ENCODE assay signal across 9 mouse cellular contexts in the genomic region with DNA sequence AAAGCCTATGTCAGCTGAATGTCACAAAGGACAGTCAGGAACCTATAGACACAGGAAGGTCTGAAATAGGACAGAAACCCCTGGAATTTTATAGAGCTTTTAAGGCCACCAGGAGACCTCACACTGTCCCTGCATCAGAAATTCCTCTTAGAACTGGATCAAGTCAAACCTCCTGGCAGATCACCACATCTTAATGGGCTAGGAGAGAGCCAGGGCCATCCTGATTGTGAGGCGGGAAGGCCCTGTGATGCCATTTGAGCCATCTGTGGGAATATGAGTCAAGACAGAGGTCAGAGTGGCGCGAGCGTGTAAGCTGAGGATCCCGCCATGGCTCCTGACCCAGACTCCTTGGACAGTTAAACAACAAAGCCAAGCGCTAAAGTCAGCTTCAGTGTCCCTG.
DNase-seq lines count a peak whose midpoint lies in the region; ATAC-seq and TF ChIP-seq lines count a peak whose summit lies in the region.
"Had no signal": no experiment of that assay in that cellular context is flagged by ENCODE, and none has a peak within 500 bp of the region (broad histone marks: within the 10 kb centered on the region; RNA-seq: fewer than 3 reads in every experiment).

No protein-coding gene starts in this region.

- H3K36me3 ChIP-seq in liver, adult 2 months (ENCODE audit: control insufficient read depth, insufficient read depth, low read length) = no peaks in the 10 kb centered on the region
- H3K36me3 ChIP-seq in kidney, postnatal 0 days (ENCODE audit: insufficient read depth, low read length) = no peaks in the 10 kb centered on the region
- no peaks in the 10 kb centered on the region for H3K36me3 ChIP-seq in stomach, embryonic 15.5 days
- H3K36me3 ChIP-seq: hindbrain, embryonic 13.5 days had no signal

- intact Hi-C loops in gastrocnemius, adult 2 months (cut with DNase I) = no loop called here

- no peaks in the 10 kb centered on the region for H3K9me3 ChIP-seq in kidney, postnatal 0 days (replicated peaks; ENCODE audit: low read length)
- no peaks in the 10 kb centered on the region for H3K9me3 ChIP-seq in stomach, embryonic 15.5 days
- H3K9me3 ChIP-seq: hindbrain, embryonic 13.5 days had no signal

- peak overlapping the region; percentile 64 for H3K9ac ChIP-seq in liver, adult 2 months (ENCODE audit: low read depth, low read length)
- H3K9ac ChIP-seq in kidney, postnatal 0 days (ENCODE audit: low read depth, low read length) = no peak overlapping the region
- H3K9ac ChIP-seq in stomach, embryonic 15.5 days = no peak overlapping the region
- H3K9ac ChIP-seq: hindbrain, embryonic 13.5 days had no signal

- no peak for ATAC-seq in kidney, postnatal 0 days (replicated peaks; ENCODE audit: low FRiP score, low read depth)
- ATAC-seq in stomach, embryonic 15.5 days (ENCODE audit: insufficient read depth, low FRiP score, low read depth) = no peak

- WGBS in liver, adult 2 months = 28% methylated on average over 6 of the region's 6 CpGs
- WGBS in kidney, postnatal 0 days = 65% methylated on average over 6 of the region's 6 CpGs
- 88% methylated on average over 6 of the region's 6 CpGs for WGBS in stomach, embryonic 15.5 days

- peak overlapping the region; percentile 67 for H3K27ac ChIP-seq in gastrocnemius, adult 2 months
- peak overlapping the region; percentile 92 for H3K27ac ChIP-seq in liver, adult 2 months (replicated peaks; ENCODE audit: insufficient read depth, low read depth, low read length)
- peak overlapping the region; percentile 72 for H3K27ac ChIP-seq in kidney, postnatal 0 days
- H3K27ac ChIP-seq in stomach, embryonic 15.5 days = peak overlapping the region; percentile 73
- H3K27ac ChIP-seq: hindbrain, embryonic 13.5 days had no signal

- H3K27me3 ChIP-seq in liver, adult 2 months (ENCODE audit: control insufficient read depth, insufficient read depth, low read length) = no peaks in the 10 kb centered on the region
- H3K27me3 ChIP-seq in kidney, postnatal 0 days (ENCODE audit: insufficient read depth, low read length) = no peaks in the 10 kb centered on the region
- H3K27me3 ChIP-seq in stomach, embryonic 15.5 days (replicated peaks) = no peaks in the 10 kb centered on the region
- H3K27me3 ChIP-seq: hindbrain, embryonic 13.5 days had no signal

- TF ChIP-seq CTCF in gastrocnemius, adult 2 months (IDR thresholded peaks at IDR 0.05) = no peak
- TF ChIP-seq CTCF in liver, adult 2 months (IDR thresholded peaks at IDR 0.05; ENCODE audit: low read depth, low read length) = no peak
- no peak for TF ChIP-seq CTCF in kidney, postnatal 0 days (IDR thresholded peaks at IDR 0.05; ENCODE audit: low read depth)

- peaks cover 17% of the 10 kb centered on the region for H3K79me2 ChIP-seq in liver, adult 2 months (ENCODE audit: control insufficient read depth, insufficient read depth, low read length)

- no peak for DNase-seq in gastrocnemius, adult 2 months
- DNase-seq in gastrocnemius, adult 8-10 months (ENCODE audit: low spot score in 2 of 2) = no peak
- DNase-seq in liver, adult 2 months (ENCODE audit: extremely low read depth, low read depth, low spot score) = no peak
- no peak for DNase-seq in liver
- no peak for DNase-seq in kidney, postnatal 0 days (ENCODE audit: low spot score)
- DNase-seq in right cerebral cortex, adult 2 months (ENCODE audit: low spot score in 2 of 2) = no peak
- no peak for DNase-seq in frontal cortex, postnatal 14 days (ENCODE audit: low spot score in 2 of 2)

- no peak for TF ChIP-seq POLR2A in liver, adult 2 months (IDR thresholded peaks at IDR 0.05; ENCODE audit: extremely low read depth, insufficient read depth, low read length)

- peaks cover 23% of the 10 kb centered on the region for H3K4me1 ChIP-seq in liver, adult 2 months (ENCODE audit: control insufficient read depth, insufficient read depth, low read length)
- peaks cover 25% of the 10 kb centered on the region for H3K4me1 ChIP-seq in kidney, postnatal 0 days (replicated peaks; ENCODE audit: insufficient read depth, low read length)
- H3K4me1 ChIP-seq in stomach, embryonic 15.5 days = peaks cover 15% of the 10 kb centered on the region; the same call in 1 of the 2 replicates

- H3K4me3 ChIP-seq in gastrocnemius, adult 2 months = no peak overlapping the region
- H3K4me3 ChIP-seq in liver, adult 2 months (ENCODE audit: insufficient read depth, low read depth, low read length) = peak overlapping the region; percentile 27
- H3K4me3 ChIP-seq in kidney, postnatal 0 days (replicated peaks; ENCODE audit: low read depth, low read length) = no peak overlapping the region
- H3K4me3 ChIP-seq in stomach, embryonic 15.5 days (replicated peaks) = no peak overlapping the region
- H3K4me3 ChIP-seq: hindbrain, embryonic 13.5 days had no signal

- H3K4me2 ChIP-seq in kidney, postnatal 0 days (ENCODE audit: low read length) = no peak overlapping the region
- 0 out of 2 replicates have a peak overlapping the region, but pooled peaks have one; percentile 5 for H3K4me2 ChIP-seq in stomach, embryonic 15.5 days
- H3K4me2 ChIP-seq: hindbrain, embryonic 13.5 days had no signal
